Mouse (Mus musculus): ENCODE measurements around the gene Pxdc1.

Pxdc1 gene

DNA sequence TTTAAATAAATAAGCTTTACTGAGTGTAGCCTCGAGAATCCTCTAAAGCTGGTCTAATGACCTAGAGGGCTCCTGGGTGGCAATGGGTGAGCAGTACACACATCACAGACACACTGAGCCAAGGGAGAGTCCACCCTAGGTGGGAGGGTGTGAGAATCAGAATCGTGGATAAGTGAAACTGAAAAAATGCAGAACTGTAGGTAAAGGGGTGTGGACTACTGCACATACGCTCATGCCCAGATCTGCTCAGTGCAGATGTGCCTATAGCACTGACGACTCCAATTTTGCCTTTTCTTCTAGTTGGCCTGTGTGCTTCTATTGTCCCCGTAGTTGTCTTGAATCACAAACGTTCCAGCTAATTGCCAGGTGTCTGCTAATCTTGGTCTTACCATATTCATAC, 10.5 kb upstream of the Pxdc1 start:
- no peak for TF ChIP-seq GATA4 (IDR thresholded peaks at IDR 0.05; ENCODE audit: insufficient replicate concordance, low read length)

DNA sequence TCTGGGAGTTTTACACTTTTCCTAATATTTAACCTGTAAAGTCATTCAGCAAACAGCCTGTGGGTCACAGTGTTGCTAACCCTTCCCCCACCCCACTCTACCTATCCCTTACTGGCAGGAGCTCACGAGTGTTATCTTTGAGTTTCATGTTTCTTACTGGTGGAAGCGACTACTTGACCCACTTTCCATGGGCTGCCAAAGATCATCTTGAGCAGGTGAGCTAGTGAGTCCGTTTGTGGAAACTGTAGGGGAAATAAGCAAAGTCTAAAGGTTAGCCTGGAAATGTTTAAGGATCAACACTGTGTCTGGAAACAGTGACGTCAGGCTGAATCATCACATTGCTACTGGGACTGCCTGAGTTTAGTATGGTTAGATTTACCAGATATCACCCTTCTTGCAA, 6.2 kb upstream of the Pxdc1 start:
- no peak for TF ChIP-seq GATA4 (IDR thresholded peaks at IDR 0.05; ENCODE audit: insufficient replicate concordance, low read length)

DNA sequence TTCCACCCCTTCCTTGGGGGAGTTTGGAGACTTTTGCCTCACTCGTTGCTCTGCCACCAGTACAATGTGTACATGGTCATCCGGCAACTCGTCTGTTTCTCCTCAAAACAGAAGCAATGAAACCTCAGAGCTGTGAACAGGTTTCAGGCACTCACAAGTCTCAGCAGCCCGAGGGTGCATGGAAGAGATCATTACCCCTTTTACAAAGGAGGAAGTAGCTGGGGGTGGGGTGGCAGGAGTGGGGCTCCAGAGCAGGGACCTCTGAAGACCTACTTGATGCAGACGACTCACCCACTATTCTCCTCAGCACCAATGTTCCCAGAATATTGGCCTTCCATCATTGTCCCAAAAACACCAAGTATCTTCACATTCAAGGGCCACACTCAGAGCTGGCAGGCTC, 3.1 kb upstream of the Pxdc1 start:
- TF ChIP-seq GATA4 (IDR thresholded peaks at IDR 0.05; ENCODE audit: insufficient replicate concordance, low read length) = no peak

DNA sequence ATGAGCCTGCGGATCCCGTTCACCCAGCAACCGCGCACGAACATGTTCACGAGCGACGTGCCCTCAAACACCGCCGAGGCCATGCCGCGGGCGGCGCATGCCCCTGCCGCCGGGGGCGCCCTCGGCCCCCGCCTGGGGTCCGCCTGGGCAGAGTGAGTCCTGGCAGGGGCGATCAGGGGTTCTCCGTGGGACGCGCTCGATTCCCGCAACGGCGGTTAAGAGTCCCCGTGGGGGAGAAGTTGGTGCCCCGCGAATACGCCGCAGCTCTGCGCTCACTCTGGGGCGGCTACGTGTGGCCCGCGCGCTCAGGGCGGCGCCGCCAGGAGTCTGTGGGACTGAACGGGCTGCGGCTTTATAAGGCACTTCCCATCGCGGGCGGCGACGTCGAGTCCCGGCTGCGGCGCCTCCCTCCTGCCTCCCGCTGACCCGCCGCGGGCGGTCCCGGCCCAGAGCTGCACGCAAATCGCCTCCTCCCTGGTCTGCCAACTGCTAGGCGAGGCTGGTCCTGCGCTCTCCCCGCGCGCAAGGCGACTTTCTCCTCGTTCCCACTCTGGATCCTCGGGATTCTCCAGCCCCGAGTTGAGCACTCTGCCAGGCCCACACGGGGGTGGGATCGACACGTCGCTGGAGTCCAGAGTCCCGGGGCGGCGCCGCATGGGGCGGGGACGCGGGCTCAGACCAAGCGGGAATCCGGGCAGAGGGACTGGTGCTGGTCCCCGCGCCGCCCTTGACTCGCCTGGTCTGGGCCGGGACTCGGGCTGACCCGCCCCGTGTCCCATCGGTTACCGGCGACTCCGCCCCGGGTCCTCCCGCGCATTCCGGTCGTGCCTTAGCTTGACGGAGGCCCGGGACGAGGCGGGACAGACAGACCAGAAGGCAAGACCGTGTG, 689 bp downstream of the Pxdc1 start:
- TF ChIP-seq GATA4 (IDR thresholded peaks at IDR 0.05; ENCODE audit: insufficient replicate concordance, low read length) = no peak

DNA sequence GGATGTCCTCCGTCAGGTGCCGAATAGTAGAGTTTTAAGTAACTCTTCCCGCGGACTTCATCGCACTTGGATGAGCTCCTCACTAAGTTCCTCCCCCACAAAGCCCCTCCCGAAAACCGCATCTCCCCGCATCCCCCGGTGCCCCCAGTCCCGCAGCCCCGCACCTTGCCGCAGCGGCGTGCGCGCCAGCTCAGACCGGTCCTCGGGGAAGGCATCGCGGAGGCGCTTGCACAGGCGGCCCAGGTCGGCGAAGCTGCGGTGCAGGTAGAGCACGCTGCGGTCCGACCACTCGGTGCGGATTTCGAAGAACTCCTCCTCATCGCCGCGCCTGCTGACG, 1.3 kb downstream of the Pxdc1 start:
- TF ChIP-seq GATA4 (IDR thresholded peaks at IDR 0.05; ENCODE audit: insufficient replicate concordance, low read length) = no peak

DNA sequence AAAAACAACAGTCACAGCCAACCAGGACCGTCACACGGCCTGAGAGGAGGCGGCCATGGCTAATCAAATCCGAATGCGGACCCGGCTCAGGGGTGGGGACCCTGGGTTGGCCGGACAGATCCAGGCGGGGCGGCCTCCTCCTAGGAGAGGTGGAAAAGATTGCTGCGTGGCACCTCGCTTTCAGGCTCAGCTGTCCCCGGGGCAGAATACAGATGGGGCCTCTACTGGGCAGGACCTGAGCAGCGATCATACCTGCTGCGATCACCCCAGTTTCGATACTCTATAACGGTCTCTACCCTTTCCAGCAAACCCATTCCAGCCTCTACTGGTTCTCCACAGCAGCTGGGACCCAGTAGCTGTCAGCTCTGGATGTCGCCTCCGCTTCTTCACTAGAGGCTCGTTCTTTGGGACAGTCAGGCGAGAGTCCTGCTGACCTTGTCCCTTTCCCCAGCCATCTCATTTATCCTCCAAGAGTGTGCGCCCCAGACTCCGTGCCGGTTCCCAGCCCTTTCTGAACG, 1.8 kb downstream of the Pxdc1 start:
- no peak for TF ChIP-seq GATA4 (IDR thresholded peaks at IDR 0.05; ENCODE audit: insufficient replicate concordance, low read length)

DNA sequence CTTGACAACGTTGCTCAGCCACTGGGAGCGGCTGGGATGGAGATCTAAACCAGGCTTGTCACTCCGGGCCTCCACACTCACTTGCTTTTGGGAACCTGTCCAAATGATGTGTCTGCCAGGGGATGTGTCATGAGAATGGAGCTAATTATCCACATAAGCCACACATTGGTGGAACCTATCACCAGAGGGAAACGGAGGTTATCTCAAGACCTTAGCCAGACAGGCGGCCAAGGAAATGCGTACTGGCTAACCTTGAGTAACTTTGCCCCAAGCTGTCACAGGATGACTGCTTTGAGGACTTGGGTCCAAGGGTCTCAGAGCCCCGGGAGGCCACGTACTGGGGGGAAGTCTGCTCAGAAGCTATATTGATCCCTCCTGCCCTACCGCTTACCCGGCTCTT, 2.3 kb downstream of the Pxdc1 start:
- TF ChIP-seq GATA4 (IDR thresholded peaks at IDR 0.05; ENCODE audit: insufficient replicate concordance, low read length) = peak; percentile 91; the same call in 1 of the 2 replicates

DNA sequence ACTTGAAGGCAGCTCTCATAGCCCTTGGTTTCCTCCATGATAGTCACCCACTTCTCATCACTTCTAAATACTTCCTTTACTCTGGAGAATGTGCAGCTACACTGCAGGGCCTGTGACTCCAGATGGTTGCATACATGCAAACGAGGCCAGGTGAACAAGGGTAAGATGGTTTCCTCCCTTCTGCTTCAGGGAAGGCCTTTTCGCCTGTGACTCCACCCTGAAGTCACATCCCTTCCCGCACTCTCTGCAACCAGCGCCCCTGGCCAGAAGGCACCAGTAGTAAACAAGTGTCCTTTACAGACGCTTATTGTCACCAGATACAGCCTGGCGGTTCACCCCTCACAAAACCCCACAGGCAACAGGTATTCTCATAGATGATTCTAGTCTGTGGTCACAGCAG, 2.9 kb downstream of the Pxdc1 start:
- TF ChIP-seq GATA4 (IDR thresholded peaks at IDR 0.05; ENCODE audit: insufficient replicate concordance, low read length) = no peak

DNA sequence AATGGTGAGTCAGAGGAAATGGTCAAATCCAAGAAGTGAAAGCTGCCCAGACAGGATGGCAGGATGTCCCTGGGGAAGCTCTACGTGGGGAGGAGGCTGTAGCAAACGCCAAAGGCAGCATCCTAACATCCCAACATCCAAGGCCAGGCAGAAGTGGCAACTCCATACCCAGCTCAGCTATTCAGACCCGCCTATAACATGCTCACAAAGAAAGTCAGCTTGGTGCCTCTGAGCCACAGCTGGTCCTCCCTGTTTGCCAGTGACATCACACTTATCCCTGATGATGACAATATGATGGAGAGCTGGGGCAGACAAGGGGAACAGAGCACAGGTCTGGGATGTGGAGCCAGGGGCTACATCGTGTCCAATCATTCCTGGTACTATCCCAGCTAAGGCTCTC, 5.5 kb downstream of the Pxdc1 start:
- TF ChIP-seq GATA4 (IDR thresholded peaks at IDR 0.05; ENCODE audit: insufficient replicate concordance, low read length) = no peak

DNA sequence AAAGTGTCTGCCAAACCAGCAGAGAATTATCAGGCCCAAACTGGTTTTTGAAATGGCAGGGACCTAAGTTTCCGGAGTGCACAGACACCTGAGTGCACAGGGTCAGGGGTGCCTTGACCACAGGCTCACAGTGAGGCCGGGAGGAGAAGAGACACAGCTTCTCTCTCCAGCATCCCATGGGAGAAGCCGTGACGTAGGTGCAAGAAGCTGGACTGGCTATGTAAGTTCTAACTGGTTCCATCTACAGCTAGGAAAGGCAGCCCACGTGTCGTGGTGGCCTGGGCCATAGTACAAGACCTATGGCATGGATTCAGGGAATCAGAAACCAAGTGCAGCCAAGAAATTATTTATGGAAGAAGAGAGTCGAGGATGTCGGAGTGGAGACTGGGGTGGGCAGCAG, 6.1 kb downstream of the Pxdc1 start:
- TF ChIP-seq GATA4 (IDR thresholded peaks at IDR 0.05; ENCODE audit: insufficient replicate concordance, low read length) = no peak

DNA sequence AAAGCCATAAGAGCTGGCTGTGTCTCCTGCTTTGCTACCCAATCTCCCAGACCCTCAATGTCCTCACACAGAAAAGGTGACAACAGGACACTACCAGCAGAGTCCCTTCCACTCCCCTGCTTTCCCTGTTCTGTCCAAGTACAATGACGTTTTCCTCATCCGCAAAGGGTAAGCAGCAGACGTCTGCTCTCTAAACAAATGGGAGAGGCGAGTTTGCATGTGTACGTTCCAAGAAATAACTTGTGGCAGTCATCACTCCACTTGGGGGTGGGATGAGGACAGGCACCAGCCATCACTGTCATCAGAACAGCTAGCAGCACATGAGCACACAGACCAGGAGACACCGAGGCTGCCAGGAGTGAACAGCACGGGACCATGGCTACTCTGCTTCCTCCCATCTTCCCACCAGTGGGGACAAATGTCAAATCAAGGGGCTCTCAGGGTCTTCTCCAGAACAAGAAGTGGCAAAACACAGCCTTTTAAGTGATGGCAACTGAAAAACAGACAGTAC, 7.0 kb downstream of the Pxdc1 start:
- no peak for TF ChIP-seq GATA4 (IDR thresholded peaks at IDR 0.05; ENCODE audit: insufficient replicate concordance, low read length)

DNA sequence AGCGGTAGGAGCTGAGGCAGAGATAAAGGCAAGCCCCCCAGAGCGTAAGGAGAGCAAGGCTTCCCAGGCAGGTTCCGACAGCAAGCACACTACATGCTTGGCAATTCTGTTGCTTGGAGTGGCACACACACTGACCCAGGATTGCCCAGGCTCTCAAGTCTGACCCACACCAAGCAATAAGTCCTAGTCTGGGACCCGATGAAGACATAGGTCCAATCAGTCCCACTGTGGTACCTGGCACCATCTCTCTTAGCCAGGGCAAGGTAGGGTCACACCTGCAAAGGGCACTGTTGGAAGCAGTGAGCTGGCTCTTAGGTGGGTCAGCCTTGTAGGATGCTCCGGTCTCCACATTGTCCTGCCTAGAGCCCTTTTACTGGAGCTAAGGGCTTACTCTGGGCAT, 7.8 kb downstream of the Pxdc1 start:
- TF ChIP-seq GATA4 (IDR thresholded peaks at IDR 0.05; ENCODE audit: insufficient replicate concordance, low read length) = no peak

DNA sequence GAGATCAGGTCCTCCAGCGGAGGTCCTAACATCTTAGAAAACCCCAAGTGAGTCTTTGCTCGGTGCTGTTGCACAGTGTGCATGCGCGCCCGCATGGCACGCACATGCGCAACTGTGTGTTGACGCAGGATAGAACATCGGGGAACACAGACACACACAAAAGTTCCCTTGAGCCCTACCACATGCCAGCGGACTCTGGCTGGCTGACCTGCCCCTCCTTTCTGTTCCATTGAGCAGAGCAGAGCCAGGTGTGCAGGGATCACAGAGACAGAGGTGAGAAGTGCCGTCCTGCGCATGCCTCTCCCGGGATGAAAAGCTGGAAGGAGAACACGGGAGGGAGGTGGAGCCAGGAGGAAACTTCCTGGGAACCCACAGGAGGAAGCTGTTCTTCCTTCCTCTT, 8.9 kb downstream of the Pxdc1 start:
- TF ChIP-seq GATA4 (IDR thresholded peaks at IDR 0.05; ENCODE audit: insufficient replicate concordance, low read length) = no peak

DNA sequence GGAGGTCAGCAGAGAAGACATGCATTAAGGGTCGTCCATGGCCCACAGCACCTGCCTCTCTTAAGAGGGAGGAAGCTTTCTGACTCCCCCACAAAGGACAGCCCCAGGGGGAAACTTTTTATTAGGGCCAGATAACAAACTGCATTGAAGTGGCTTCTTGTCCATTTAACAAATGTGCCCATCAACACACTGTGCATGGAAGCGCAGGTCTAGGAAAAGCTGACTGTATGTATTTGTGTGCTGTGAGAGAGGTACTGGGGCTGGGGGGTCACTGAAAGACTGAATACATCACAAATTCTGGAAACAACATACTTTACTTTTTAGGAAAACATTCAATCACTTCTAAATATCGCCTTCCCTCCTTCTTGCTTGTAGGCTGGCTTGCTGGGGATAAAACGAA, 9.4 kb downstream of the Pxdc1 start:
- TF ChIP-seq GATA4 (IDR thresholded peaks at IDR 0.05; ENCODE audit: insufficient replicate concordance, low read length) = no peak

DNA sequence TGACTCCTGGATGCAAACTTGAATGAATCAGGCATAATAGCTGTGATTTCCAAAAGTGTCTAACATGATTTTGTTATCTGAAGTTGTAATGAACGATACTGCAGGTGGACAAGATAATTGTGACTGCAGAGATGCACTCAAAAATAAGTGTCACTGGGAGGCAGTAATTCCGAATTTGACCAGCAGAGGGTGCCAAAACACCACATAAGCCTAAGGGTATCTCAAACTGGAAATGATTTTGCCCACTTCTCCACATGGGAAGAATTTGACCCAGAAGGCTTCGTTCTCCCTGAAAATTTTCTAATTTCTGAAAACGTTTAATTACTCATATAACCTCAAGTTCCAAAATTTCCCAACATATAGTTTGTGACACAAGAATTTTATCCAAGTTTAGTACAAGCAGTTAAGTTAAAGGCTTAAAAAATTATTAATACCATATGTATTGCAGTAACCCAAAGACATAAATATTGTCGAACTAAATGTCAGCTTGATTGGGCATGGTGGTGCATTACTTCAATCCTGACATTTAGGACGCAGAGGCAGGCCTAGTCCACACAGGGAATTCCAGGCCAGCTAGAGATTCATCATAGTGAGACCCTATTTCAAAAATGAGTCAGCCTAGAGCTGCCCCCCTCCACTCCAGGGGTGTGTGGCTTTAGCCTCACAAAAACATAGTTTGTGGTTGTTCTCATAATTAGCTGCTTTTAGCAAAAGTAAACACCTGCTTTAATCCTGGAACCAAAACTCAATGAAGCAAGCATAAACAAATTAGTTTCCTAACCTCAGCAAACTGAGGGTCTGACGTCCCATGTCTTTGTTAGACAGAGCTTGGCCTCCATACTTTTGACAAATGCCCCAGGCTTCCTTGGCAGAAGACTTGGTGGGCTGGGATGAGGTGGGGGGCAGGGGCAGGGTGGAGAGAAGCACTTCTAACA, 10.1 kb downstream of the Pxdc1 start:
- no peak for TF ChIP-seq GATA4 (IDR thresholded peaks at IDR 0.05; ENCODE audit: insufficient replicate concordance, low read length)

DNA sequence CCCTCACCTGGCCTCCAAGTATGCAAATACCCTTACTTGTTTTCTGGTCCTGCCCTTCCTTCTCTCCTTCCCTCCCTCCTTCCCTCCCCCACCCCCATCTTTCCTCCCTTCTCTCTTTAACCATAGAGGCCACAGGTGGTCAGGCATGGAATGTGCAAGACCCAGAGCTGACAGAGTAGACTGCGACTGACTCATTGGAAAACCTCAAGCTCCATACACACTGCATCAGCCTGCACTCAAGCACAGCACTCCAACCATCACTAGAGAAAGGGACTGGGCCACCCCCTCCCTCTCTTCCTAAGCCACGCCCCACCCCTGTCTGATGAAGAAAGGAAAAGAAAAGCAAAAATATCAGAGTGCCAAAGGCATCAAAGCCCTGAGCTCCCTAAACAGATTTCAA, 12.2 kb downstream of the Pxdc1 start:
- no peak for TF ChIP-seq GATA4 (IDR thresholded peaks at IDR 0.05; ENCODE audit: insufficient replicate concordance, low read length)
